Mouse (Mus musculus) kidney, embryonic 16.5 days (tissue): Measurements from ENCODE around the gene Galns. TPM values are rescaled to one million over a fixed set of nuclear protein-coding genes. Genes with fewer than 3 reads are reported as not detected.

Experiments used
- ATAC-seq: fragments of 200-750 bp; cut with Nextera tagmentation; 2 replicates; pipeline ENCODE4 v1.8.0; 2017; ENCODE audit warnings: moderate TSS enrichment; ENCODE audit not compliant: low FRiP score, low TSS enrichment
- H3K27ac ChIP-seq: fragments of 300-500 bp; sonication (generic); 2 replicates; pipeline ENCODE4 v1.5.1; 2014; ENCODE audit warnings: low read length
- H3K27me3 ChIP-seq: fragments of 300-500 bp; sonication (generic); 2 replicates; pipeline ENCODE4 v1.6.1; 2014; ENCODE audit warnings: low read length, control low read depth, mixed read lengths; ENCODE audit not compliant: insufficient read depth
- H3K36me3 ChIP-seq: fragments of 300-500 bp; sonication (generic); 2 replicates; pipeline ENCODE4 v1.6.1; 2014; ENCODE audit warnings: low read length, control low read depth, mixed read lengths; ENCODE audit not compliant: insufficient read depth
- H3K4me1 ChIP-seq: fragments of 300-500 bp; sonication (generic); 2 replicates; pipeline ENCODE4 v1.6.1; 2014; ENCODE audit warnings: low read length, control low read depth, mixed read lengths; ENCODE audit not compliant: insufficient read depth
- H3K4me2 ChIP-seq: fragments of 300-500 bp; sonication (generic); replicated peaks from 2 replicates; pipeline ENCODE4 v1.6.1; 2014; ENCODE audit warnings: low read depth, low read length
- H3K4me3 ChIP-seq: fragments of 300-500 bp; sonication (generic); 2 replicates; pipeline ENCODE4 v1.5.1; 2014; ENCODE audit warnings: mild to moderate bottlenecking, low read length
- H3K9ac ChIP-seq: fragments of 300-500 bp; sonication (generic); replicated peaks from 2 replicates; pipeline ENCODE4 v1.6.1; 2014; ENCODE audit warnings: low read length
- H3K9me3 ChIP-seq: fragments of 300-500 bp; sonication (generic); 2 replicates; pipeline ENCODE4 v1.6.1; 2016; ENCODE audit warnings: low read length, control low read depth
- WGBS: fragments of 180-500 bp; shearing (Covaris S2); extraction: QIAGEN DNeasy Blood & Tissue Kit; methylation state at CpG from one replicate; pipeline ENCODE4 v1.1.7; 2014; 5-methylcytosine and 5-hydroxymethylcytosine counted together
- polyA plus RNA-seq: library from polyadenylated mRNA; unstranded; fragments of >200 nt; fragmentation: Nextera tagmentation; extraction: Ambion mirVana; gene quantifications from 2 replicates; pipeline ENCODE4 v1.2.1, GENCODE M21; 2015

Gene Galns
- polyA plus RNA-seq, 1 experiment from 2014 or later: 18.2 TPM

- WGBS: 79% methylated on average over 4 of the region's 4 CpGs
- Histone ChIP-seq H3K4me2 (no peak overlapping the region), H3K27me3 (no peaks in the 10 kb centered on the region), H3K9me3 (no peaks in the 10 kb centered on the region), H3K9ac (no peak overlapping the region), H3K4me1 (peaks cover 8% of the 10 kb centered on the region), H3K36me3 (no peaks in the 10 kb centered on the region), H3K4me3 (no peak overlapping the region), H3K27ac (no peak overlapping the region)
- no peak for ATAC-seq
Observed at GRCm38 (mm10) chr8:122605367-122605766, 5.9 kb downstream of the Galns start.

- Histone ChIP-seq H3K27ac (no peak overlapping the region), H3K4me1 (peaks cover 5% of the 10 kb centered on the region; the same call in 1 of the 2 replicates), H3K4me3 (no peak overlapping the region), H3K9me3 (no peaks in the 10 kb centered on the region), H3K27me3 (no peaks in the 10 kb centered on the region), H3K4me2 (no peak overlapping the region), H3K36me3 (0 out of 2 replicates have a peak, but pooled peaks cover 4% of the 10 kb centered on the region), H3K9ac (no peak overlapping the region)
- WGBS: 26% methylated on average over 1 of the region's 1 CpGs
- no peak for ATAC-seq
Observed at GRCm38 (mm10) chr8:122604640-122605039, 6.6 kb downstream of the Galns start.

- Histone ChIP-seq H3K9me3 (no peaks in the 10 kb centered on the region), H3K27me3 (no peaks in the 10 kb centered on the region), H3K4me2 (no peak overlapping the region), H3K9ac (no peak overlapping the region), H3K4me1 (no peaks in the 10 kb centered on the region), H3K27ac (no peak overlapping the region), H3K36me3 (0 out of 2 replicates have a peak, but pooled peaks cover 4% of the 10 kb centered on the region), H3K4me3 (no peak overlapping the region)
- 80% methylated on average over 9 of the region's 9 CpGs for WGBS
- no peak for ATAC-seq
Observed at GRCm38 (mm10) chr8:122600666-122601065, 10.6 kb downstream of the Galns start.

GRCm38 (mm10) chr8:122596031-122596430 is 15.2 kb downstream of the Galns start:
- Histone ChIP-seq H3K9me3 (no peaks in the 10 kb centered on the region), H3K36me3 (0 out of 2 replicates have a peak, but pooled peaks cover 7% of the 10 kb centered on the region), H3K4me2 (no peak overlapping the region), H3K27ac (no peak overlapping the region), H3K9ac (no peak overlapping the region), H3K4me3 (no peak overlapping the region), H3K4me1 (no peaks in the 10 kb centered on the region), H3K27me3 (no peaks in the 10 kb centered on the region)
- 57% methylated on average over 4 of the region's 4 CpGs for WGBS
- ATAC-seq: no peak

- 80% methylated on average over 19 of the region's 19 CpGs for WGBS
- H3K4me3 ChIP-seq: no peak overlapping the region
- H3K27ac ChIP-seq: no peak overlapping the region
- no peaks in the 10 kb centered on the region for H3K27me3 ChIP-seq
- no peak overlapping the region for H3K4me2 ChIP-seq
- H3K9me3 ChIP-seq: no peaks in the 10 kb centered on the region
- H3K4me1 ChIP-seq: no peaks in the 10 kb centered on the region
- no peak for ATAC-seq
- H3K36me3 ChIP-seq: 0 out of 2 replicates have a peak, but pooled peaks cover 3% of the 10 kb centered on the region
- no peak overlapping the region for H3K9ac ChIP-seq
Observed at GRCm38 (mm10) chr8:122593783-122594507, 17.3 kb downstream of the Galns start.

GRCm38 (mm10) chr8:122593240-122593639 is 18.0 kb downstream of the Galns start:
- Histone ChIP-seq H3K27me3 (no peaks in the 10 kb centered on the region), H3K4me2 (no peak overlapping the region), H3K9me3 (no peaks in the 10 kb centered on the region), H3K4me1 (no peaks in the 10 kb centered on the region), H3K4me3 (no peak overlapping the region), H3K27ac (no peak overlapping the region), H3K36me3 (0 out of 2 replicates have a peak, but pooled peaks cover 3% of the 10 kb centered on the region), H3K9ac (no peak overlapping the region)
- ATAC-seq: no peak
- WGBS: 47% methylated on average over 12 of the region's 12 CpGs

GRCm38 (mm10) chr8:122586749-122587148 is 24.5 kb downstream of the Galns start:
- no peak overlapping the region for H3K4me2 ChIP-seq
- H3K9ac ChIP-seq: no peak overlapping the region
- 75% methylated on average over 9 of the region's 10 CpGs for WGBS
- no peak overlapping the region for H3K27ac ChIP-seq
- H3K9me3 ChIP-seq: no peaks in the 10 kb centered on the region
- no peak overlapping the region for H3K4me3 ChIP-seq
- H3K4me1 ChIP-seq: peaks cover 9% of the 10 kb centered on the region
- H3K27me3 ChIP-seq: no peaks in the 10 kb centered on the region
- no peak for ATAC-seq
- H3K36me3 ChIP-seq: no peaks in the 10 kb centered on the region

GRCm38 (mm10) chr8:122586171-122586570 is 25.1 kb downstream of the Galns start:
- Histone ChIP-seq H3K27me3 (no peaks in the 10 kb centered on the region), H3K9me3 (no peaks in the 10 kb centered on the region), H3K4me1 (peaks cover 9% of the 10 kb centered on the region), H3K9ac (no peak overlapping the region), H3K4me2 (no peak overlapping the region), H3K4me3 (no peak overlapping the region), H3K27ac (no peak overlapping the region), H3K36me3 (no peaks in the 10 kb centered on the region)
- no peak for ATAC-seq
- WGBS: 54% methylated on average over 7 of the region's 7 CpGs

GRCm38 (mm10) chr8:122585411-122585891 is 25.8 kb downstream of the Galns start:
- ATAC-seq: no peak
- H3K27ac ChIP-seq: no peak overlapping the region
- H3K4me2 ChIP-seq: no peak overlapping the region

GRCm38 (mm10) chr8:122584981-122585380 is 26.3 kb downstream of the Galns start:
- no peak overlapping the region for H3K4me2 ChIP-seq
- H3K9me3 ChIP-seq: no peaks in the 10 kb centered on the region
- H3K27ac ChIP-seq: no peak overlapping the region
- H3K4me3 ChIP-seq: no peak overlapping the region
- H3K9ac ChIP-seq: no peak overlapping the region
- H3K36me3 ChIP-seq: no peaks in the 10 kb centered on the region
- peaks cover 13% of the 10 kb centered on the region for H3K4me1 ChIP-seq
- 83% methylated on average over 9 of the region's 9 CpGs for WGBS
- no peak for ATAC-seq
- H3K27me3 ChIP-seq: no peaks in the 10 kb centered on the region

More at GRCm38 (mm10) chr8:122585411-122585891, 25.8 kb downstream of the Galns start:
- H3K9ac ChIP-seq: no peak overlapping the region
- 45% methylated on average over 14 of the region's 14 CpGs for WGBS
- H3K9me3 ChIP-seq: no peaks in the 10 kb centered on the region
- H3K36me3 ChIP-seq: no peaks in the 10 kb centered on the region
- H3K4me3 ChIP-seq: no peak overlapping the region
- no peaks in the 10 kb centered on the region for H3K27me3 ChIP-seq
- peaks cover 10% of the 10 kb centered on the region for H3K4me1 ChIP-seq
